Mouse (Mus musculus): ENCODE measurements around the gene Trmt10c.
"Not testable (repeated sequence)": the region's sequence is repeated elsewhere in the genome, so short reads cannot be mapped to it uniquely, and the experiment has no call there.

- TF ChIP-seq CTCF, EP300 (IDR thresholded peaks at IDR 0.05; ENCODE audit: low read depth): not testable (repeated sequence)
Observed at GRCm38 (mm10) chr16:56073150-56073549, 35.5 kb upstream of the Trmt10c start.
